Mouse (Mus musculus) liver, embryonic 14.5 days (tissue): ENCODE measurements around the gene Tnfrsf1a.

ENCODE experiments used
- CTCF ChIP-seq: IDR thresholded peaks from 2 replicates; pipeline ENCODE4 v1.5.1; 2016; ENCODE audit warnings: antibody characterized with exemption, low read depth, control low read depth
- EP300 ChIP-seq: IDR thresholded peaks from 2 replicates; pipeline ENCODE4 v1.6.1; 2016; ENCODE audit warnings: antibody characterized with exemption, low read depth

GRCm38 (mm10) chr6:125334356-125334755, 14.8 kb upstream of the Tnfrsf1a start:
- no peak for TF ChIP-seq CTCF
- TF ChIP-seq EP300, result no peak
